Mouse (Mus musculus): Measurements from ENCODE around the gene Gpt2.

The Gpt2 gene

DNA sequence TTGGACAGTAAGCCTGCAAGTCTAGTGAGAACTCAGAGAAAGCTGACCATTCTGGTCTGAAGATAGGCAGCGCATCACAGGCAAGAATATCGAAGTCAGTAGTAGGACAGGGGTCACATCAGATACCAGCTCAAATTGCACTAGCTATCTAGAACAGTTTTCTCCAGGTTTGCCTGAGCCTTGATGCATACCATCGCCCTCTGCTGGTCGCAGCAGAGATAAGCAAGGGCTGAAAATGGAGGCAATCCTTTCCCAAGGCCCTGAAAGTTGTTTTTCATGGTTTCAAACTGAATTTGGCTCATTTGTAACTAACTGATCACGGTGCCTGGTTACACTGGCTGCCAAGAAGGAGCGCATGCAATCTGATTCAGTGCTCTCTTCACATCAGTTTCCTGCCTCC lies 33.7 kb downstream of the Gpt2 start:
- peak; percentile 19 for DNase-seq (ENCODE audit: extremely low read depth, low read depth)

DNA sequence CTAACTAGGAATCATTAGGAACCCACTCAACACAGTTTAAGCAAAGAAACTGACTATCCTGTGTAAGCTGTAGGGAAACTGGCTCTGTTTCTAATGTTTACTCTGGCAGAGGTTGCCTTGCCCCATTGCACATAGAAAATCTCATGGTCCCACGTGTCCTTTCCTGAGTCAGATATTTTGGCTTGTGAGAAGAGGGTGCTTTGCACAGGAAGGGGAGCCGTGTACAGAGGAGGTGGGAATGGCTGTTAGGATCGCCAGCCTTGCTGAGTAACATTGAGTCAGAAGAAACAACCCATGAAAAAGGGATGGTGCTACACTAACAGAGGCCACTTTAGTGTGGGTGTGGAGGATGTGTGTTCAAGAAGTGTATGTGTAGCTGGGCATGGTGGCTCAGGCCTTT lies 36.6 kb downstream of the Gpt2 start:
- no peak for DNase-seq (ENCODE audit: extremely low read depth, low read depth)

DNA sequence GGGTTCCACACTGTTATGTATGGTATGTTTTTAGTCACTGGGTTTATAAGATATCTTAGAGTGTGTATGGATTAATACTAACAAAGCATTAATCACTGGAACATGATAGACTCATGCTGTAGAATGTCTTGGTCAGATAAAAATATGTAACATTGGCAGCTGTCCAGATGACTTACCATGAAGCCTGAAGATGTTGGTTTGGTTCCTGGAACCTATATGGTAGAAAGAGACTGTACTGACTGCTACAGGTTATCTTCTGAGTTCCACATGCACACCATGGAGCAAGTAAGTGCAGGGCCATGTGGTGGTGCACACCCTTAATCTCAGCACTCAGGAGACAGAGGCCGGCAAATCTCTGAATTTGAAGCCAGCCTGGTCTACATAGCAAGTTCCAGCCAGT lies 38.3 kb downstream of the Gpt2 start:
- DNase-seq (ENCODE audit: extremely low read depth, low read depth): peak; percentile 33

DNA sequence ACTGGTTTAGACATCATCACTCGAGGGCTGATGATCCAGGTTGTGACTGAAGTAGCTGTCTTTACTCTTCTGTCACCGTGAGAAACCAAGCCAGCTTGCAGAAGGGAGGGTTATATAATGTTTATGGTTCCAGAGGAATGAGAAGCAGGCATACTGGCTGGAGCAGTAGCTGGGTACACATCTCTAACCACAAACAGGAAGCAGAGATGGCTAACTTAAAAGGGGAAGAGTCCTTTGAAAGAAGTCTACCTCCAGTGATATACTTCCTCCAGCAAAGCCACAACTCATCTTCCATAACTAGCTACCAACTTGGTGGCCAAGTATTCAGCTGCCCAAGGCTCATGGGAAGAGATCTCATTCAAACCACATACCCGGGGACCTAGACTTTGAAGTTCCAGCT lies 39.1 kb downstream of the Gpt2 start:
- peak; percentile 76 for DNase-seq (ENCODE audit: extremely low read depth, low read depth)

DNA sequence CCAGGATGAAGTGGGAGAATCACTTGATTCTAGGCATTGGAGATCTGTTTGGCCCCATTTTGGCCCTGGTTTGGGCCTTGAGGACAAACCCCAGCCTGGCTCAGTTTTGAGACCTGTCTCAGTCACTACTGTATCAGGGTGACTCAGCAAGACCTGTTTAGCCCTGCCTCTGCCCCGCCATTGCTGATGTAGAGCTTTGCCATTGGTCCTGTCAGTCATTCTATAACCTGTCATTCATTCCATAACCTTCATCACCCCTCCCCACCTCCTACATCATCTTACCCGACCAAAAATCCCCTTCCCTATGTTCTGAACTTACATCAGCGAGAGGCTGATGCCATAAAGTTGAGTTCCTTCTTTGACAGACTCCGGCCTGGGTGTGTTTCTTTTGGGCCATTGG lies 40.5 kb downstream of the Gpt2 start:
- DNase-seq (ENCODE audit: extremely low read depth, low read depth): peak; percentile 16

DNA sequence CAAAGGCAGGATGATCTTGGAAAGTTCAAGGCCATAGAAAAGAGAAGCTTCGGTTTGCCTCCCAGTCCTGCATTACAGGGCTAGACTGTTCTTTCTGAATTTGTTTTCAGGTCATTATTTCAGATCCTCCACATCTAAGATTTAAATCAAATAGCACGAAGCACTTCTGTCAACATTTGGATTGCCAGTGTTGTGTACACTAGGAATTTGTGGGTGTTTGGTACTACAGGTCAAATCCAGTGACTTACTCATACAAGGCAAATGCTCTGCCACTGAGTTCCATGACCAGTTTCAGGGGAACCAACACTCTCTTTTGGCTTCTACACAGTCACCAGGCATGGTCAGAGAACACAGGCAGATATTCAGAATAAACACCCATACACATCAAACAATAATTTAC lies 41.1 kb downstream of the Gpt2 start:
- no peak for DNase-seq (ENCODE audit: extremely low read depth, low read depth)

DNA sequence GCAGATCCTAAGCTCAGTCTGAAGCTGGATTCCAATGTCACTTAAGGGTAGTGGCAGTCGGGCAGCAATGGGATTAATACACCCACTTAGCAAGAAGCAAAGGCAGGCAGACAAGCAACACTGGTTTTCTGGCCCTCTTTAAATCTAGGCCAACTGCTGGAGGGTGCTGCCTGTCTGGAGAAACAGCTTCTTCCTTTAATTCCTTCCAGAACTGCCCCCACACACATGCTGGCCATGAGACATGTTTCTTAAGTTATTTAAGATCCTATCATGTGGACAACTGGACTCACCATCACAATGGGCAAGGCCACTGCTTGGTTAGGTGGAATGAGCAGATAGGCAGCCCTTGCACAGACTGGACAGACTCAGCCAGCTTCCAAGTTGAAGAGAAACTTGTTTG lies 41.8 kb downstream of the Gpt2 start:
- no peak for DNase-seq (ENCODE audit: extremely low read depth, low read depth)

DNA sequence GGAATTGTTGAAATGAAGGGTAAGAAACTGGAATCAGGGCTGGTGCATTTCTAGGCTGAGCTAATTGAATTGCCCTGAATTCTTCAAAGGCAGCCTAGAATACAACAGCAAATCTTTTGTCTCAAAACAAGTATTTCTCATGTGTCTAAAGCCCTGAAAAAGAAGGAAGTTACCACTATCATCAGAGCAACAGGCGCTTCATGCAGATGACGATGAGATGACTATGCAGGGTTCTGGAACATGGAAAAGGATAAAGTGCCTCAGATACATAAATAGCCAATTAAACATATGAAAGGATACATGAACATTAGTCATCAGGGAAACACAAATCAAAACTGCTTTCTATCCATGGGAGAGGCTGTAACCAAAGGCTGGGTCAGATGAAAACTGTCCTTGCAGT lies 44.0 kb downstream of the Gpt2 start:
- peak; percentile 89 for DNase-seq (ENCODE audit: extremely low read depth, low read depth)

DNA sequence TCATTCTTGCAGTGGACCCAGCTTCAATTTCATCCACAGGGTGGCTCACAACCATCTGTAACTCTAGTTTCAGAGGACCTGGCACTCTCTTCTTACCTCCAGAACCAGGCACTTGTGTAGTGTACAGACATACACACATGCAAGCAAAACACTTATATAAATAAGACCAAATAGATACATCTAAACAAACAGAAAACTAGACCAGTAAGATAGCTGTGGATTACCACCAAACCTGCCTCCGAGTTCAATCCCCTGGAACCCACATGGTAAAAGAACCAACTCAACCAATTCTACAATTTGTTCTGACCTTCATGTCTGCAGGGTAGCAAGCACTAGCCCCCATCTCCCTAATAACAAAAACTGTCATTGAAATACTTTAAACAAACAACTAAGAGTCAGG lies 59.6 kb downstream of the Gpt2 start:
- no peak for DNase-seq (ENCODE audit: extremely low read depth, low read depth)

DNA sequence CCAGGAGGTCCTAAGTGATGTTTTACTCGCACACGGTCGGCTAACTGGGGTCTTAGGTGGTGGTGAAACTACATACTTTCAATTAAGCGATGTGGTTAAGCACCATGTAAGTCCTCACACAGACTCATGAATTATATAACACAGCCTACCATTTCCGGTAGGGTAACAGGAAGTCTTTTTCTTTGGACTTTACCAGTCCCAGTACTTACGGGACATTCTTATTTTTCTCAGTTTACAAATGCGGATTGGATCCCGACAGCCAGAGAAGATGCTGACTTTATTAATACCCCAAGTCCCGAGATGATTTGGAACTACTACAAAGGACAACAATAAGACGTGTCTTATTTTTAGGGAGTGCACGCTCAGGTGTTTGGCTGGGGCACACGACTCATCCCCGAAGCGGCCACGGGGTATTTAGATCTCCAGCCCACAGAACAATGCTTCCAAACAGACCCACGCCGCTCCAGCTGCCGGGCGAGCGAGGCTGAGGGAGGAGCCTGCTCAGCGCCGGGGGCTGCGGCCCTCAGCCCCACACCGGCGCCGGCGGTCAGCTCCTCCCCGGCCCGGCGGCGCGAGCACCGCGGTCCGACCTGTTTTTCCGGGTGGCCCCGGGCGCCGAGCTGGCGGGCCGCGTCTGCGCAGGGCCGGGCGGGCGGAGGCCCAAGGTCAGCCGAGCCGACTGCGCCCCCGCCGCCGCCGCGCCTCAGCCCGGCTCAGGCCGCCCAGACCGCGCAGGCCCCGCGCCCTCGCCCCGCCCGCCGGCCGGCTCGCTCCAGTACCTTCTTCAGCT lies 62.2 kb downstream of the Gpt2 start:
- DNase-seq (ENCODE audit: extremely low read depth, low read depth): peak; percentile 62

DNA sequence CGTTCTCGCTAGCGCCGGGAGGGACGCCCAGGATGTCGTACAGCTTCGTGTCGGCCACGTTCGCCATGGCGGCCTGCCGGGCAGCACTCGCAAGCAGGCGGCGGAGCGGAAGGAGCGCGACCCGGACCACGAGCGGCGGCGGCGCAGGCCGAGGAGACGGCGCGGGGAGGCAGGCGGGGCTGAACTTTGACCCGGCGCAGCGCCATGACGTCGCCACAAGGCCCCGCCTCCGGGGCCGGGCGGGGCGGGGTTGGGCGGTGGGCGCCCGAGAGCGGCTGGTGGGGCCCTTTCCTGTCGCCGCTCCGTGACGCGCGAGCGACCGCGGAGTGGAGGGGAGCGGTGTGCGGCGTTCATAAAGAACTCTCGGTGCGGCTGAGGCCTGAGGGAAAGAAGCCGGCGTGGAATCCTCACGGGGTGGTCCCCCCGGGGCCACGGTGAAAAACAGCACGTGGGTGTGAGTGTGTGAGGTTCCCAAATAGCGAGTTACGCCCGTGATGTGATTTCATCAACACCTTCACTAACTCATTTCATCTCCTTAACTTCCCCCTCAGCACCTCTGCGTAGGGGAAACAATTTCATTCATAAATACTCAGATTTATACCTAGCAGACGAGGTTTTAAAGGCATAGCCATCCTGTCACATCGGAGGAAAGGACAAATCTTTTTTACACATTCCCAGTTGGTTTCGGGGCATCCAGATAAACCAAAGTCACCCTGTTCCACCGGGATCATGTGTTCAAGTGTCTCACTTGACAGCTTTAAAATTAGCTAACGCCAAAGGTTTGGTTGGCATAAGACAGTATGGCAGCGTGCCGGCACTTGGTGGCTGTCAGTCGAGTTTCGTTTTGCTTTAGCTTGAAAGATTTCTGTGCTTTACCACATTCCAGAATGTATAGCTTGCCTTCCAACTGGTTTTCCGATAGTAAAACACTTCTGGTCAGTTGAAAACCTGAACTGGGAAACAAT lies 63.1 kb downstream of the Gpt2 start, which contains the start of gene Dnaja2:
Dnaja2 (minus strand) TSS at position 164 of the 965 bp plus-strand sequence.
- DNase-seq (ENCODE audit: extremely low read depth, low read depth): peak; percentile 40

DNA sequence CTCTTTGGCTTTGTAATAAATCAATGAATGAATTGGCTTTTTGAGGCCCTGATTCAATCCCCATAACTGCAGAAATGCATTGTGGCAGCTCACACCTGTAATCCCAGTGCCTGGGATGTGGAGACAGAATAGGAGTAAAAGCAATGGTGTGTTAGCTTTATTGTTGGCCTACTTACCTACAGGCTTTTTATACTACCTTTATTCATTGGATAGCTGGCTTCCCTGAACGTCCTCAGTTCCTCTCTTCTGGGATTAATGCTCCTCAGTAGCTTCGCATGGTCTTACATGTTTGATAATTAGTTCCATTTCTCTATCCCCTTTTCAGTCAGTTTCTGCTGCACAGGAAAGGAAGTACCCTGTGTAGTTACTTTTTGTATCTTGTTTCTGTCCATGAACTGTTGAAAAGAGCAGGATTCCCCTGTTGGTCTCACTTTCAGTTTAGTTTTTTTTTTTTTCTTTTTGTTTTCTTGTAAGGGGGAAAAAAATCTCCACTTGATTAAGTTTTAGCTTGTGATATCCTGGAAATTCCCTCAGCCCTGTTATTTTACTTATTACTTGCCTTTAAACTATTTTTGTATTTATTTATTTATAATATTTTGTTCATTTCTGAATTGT lies 64.7 kb downstream of the Gpt2 start:
- DNase-seq (ENCODE audit: extremely low read depth, low read depth): no peak

DNA sequence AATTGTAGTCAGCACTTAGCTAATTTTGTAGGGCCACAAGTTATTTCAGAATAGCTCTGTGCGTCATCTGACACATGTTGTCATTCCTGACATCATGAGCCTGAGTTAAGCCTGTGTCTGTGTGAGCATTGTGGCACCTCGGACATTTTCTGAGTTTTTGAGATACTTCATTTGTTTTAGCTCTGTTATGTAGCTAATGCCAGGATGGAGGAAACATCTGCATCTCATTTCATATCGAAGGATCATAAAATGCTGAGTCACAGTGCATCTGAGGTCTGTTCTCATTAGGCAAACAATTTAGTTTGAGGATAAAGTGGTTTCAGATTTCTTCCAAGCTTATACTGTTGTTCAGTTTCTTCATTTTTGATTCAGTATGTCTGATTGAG lies 65.2 kb downstream of the Gpt2 start:
- peak; percentile 54 for DNase-seq (ENCODE audit: extremely low read depth, low read depth)

DNA sequence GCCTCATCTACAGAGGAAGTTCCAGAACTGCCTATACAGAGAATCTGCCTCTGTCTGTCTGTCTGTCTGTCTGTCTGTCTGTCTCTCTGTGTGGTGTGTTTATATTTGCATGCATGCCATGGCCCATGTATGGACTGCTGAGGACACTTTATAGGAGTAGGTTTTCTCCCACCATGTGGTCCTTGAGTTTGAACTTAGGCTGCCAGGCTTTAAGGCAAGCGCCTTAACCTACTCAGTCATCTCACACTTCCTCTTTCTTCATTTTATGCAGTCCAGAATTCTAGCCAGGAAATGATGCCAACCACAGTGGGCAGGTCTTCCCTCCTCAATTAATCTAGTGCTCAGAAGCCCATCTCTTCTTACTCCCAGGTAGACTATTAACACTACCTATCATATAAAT lies 66.8 kb downstream of the Gpt2 start:
- peak; percentile 76 for DNase-seq (ENCODE audit: extremely low read depth, low read depth)

DNA sequence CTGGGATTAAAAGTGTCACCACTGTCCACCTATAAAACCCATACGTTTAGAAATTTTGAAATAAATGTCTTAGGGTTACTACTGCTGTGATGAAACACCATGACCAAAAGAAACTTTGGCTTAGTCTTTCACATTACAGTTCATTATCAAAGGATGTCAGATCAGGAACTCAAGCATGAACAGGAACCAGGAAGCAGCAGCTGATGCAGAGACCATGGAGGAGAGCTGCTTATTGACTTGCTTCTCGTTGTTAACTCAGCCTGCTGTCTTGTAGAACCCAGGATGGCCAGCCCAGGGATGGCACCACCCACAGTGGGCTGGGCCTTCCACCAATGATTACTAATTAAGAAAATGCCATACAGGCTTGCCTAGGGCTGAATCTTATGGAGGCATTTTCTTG lies 67.6 kb downstream of the Gpt2 start:
- no peak for DNase-seq (ENCODE audit: extremely low read depth, low read depth)

DNA sequence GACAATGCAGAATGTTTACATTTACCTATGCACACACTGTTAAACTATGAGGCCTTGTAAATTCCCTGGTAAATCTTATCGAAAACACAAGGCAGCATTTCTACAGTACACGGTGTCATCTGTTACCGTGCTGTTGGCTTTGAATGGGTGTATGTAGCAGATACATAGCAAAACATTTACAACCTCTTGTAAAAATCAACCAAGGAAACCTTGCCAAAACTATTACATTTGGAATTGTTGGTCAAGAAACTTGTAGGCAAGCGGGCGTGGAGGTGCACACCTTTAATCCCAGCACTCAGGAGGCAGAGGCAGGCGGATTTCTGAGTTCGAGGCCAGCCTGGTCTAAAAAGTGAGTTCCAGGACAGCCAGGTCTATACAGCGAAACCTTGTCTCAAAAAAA lies 71.0 kb downstream of the Gpt2 start:
- DNase-seq (ENCODE audit: extremely low read depth, low read depth): no peak

DNA sequence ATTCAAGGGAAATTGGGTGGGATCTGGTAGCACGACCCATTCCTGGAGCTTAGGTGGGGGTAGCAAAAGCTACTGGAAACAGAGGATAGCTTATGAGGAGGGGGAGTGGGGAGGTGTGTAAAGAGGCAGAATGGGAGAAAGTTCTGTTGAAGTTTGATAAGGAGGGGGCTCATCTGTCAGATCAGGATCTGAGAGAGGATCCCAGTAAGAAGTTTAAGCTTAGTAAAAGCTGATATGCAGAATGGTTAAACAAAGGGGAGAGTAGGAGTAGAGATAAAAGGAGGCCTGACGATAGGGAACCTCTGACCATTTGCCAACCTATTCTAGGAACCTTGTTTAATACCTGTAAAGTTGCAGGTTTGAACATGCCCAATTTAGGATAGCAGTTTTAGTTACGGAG lies 72.8 kb downstream of the Gpt2 start:
- DNase-seq (ENCODE audit: extremely low read depth, low read depth): no peak

DNA sequence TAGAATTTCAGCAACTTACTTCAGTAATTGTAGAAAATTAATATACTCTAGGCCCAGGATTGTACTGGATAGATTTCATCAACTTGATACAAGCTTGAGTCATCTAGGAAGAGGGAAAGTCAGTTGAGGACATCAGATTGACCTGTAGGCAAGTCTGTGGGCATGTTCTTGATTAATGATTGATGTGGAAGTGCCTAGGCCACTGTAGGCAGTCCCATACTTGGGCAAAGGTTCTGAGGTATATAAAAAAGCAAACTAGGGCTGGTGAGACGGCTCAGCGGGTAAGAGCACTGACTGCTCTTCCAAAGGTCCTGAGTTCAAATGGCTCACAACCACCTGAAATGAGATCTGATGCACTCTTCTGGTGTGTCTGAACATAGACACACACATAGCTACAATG lies 75.4 kb downstream of the Gpt2 start:
- DNase-seq (ENCODE audit: extremely low read depth, low read depth): no peak

DNA sequence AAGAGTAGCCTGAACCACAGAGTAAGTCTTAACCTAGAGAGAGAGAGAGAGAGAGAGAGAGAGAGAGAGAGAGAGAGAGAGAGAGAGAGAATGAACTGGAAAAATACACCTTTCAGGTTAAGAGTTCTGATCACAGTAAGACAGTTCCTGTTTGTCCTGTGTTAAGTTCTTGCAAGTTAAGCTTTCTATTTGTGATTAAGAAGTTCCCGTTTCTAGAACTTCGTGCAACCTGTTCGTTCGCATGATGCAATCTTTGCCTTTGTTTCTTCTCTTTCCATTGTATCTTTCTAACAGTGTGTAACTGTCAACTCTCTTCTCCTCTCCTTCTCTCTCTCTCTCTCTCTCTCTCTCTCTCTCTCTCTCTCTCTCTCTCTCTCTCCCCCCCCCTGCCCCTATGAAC lies 78.1 kb downstream of the Gpt2 start:
- DNase-seq (ENCODE audit: extremely low read depth, low read depth): peak; percentile 82

DNA sequence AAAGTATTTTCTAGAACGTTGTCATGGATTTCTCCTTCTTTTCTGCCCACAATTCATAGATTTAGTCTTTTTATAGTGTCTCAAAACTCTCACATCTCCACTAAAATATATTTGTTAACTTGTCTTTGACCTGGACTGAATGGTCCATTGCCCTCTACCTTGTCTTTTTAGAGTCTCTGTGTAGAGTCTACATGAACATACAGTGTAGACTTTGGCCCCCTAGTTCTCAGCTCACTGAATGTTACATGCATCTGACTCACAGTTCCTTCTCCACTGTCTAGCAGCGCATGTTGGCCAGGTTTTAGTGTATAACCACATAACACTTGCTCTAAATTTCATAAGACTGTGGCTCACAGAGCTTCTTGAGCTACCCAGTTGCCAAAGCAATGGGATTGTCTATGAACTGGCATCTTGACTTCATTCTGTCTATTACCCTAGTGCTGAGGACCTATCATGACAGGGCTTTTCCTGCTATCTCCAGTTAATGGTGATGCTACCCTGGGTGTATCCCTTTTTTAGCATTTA lies 81.7 kb downstream of the Gpt2 start:
- no peak for DNase-seq (ENCODE audit: extremely low read depth, low read depth)

Data from MEL-GATA-1-ER (cell line).